Mouse (Mus musculus): ENCODE data around the gene Lsm2.

- no peak for TF ChIP-seq CTCF (IDR thresholded peaks at IDR 0.05; ENCODE audit: control insufficient read depth, insufficient read depth, insufficient replicate concordance, low read depth, low read length)
- no peak for TF ChIP-seq POLR2A (IDR thresholded peaks at IDR 0.05; ENCODE audit: control insufficient read depth, low read depth, low read length)
Measured at GRCm38 (mm10) chr17:35007387-35007991, 25.8 kb downstream of the Lsm2 start.

All from testis, adult 2 months (tissue).